Mouse (Mus musculus): ENCODE measurements around the gene Slc44a1. TPM values are rescaled to one million over a fixed set of nuclear protein-coding genes. Genes with fewer than 3 reads are reported as not detected.
A peak's percentile ranks its signal among the peaks of the same experiment; 100 is the strongest.

Gene Slc44a1
- polyA plus RNA-seq, 2 experiments, result 26.6 to 56.4 TPM

- WGBS, result 55% methylated on average over 5 of the region's 5 CpGs
- H3K9me3 ChIP-seq (ENCODE audit: control insufficient read depth, low read length), result no peaks in the 10 kb centered on the region
- no peak overlapping the region for H3K27ac ChIP-seq (replicated peaks; ENCODE audit: low read depth, low read length)
- no peak overlapping the region for H3K9ac ChIP-seq (ENCODE audit: low read depth, low read length, severe bottlenecking)
- H3K27me3 ChIP-seq (ENCODE audit: control insufficient read depth, insufficient read depth, low read length), result no peaks in the 10 kb centered on the region
- TF ChIP-seq POLR2A (IDR thresholded peaks at IDR 0.05; ENCODE audit: borderline replicate concordance, extremely low read depth, insufficient read depth, insufficient read length), result no peak
- ATAC-seq (ENCODE audit: low FRiP score, low read depth) (no peak), DNase-seq (ENCODE audit: low spot score) (no peak)
- no peaks in the 10 kb centered on the region for H3K36me3 ChIP-seq (ENCODE audit: control insufficient read depth, insufficient read depth, low read length)
- H3K4me1 ChIP-seq (ENCODE audit: control insufficient read depth, insufficient read depth, low read length), result no peaks in the 10 kb centered on the region
- H3K4me2 ChIP-seq (replicated peaks; ENCODE audit: low read depth, low read length, severe bottlenecking), result no peak overlapping the region
- H3K4me3 ChIP-seq (replicated peaks; ENCODE audit: low read length), result no peak overlapping the region
Measured at GRCm38 (mm10) chr4:53621490-53621889, 181.3 kb downstream of the Slc44a1 start.

DNA sequence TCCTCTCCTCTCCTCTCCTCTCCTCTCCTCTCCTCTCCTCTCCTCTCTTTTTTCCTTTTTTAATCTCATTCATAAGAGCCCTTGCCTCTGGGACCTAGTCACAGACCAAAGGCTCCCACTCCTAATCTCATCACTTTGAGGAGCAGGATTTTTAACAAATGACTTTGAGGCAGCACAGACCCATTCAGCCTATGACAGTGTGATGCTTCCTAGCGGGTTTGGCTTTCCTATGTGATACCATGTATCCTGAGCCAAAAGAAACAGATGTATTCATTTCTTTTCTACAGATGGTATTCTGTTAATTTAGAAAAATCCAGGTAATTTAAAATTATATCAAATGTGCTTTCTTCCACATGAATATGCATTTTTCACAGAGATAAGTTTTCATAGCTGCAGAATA, 183.5 kb downstream of the Slc44a1 start:
- no peak overlapping the region for H3K4me2 ChIP-seq (replicated peaks; ENCODE audit: low read depth, low read length, severe bottlenecking)
- no peaks in the 10 kb centered on the region for H3K27me3 ChIP-seq (ENCODE audit: control insufficient read depth, insufficient read depth, low read length)

DNA sequence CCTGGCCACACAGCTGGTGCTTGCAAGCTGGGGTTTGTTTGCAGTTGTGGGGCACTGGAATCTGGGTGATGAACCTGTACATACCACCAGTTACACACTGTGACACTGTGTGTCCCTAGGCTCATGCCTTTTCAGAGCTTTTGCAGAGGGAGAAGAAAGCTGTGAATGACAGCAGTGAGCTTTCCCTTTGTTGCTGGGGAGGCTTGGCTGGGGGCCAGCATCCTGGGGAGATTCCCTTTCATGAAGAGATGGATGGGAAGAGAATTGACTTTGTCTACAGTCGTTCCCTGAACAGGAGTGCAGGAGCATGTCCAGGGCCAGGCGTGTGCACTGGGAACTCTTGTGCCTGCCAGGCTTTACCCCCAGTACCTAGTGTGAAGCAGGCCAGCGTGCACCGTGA, 184.6 kb downstream of the Slc44a1 start:
- Histone ChIP-seq H3K27ac (replicated peaks; ENCODE audit: low read depth, low read length) (no peak overlapping the region), H3K4me2 (replicated peaks; ENCODE audit: low read depth, low read length, severe bottlenecking) (no peak overlapping the region), H3K36me3 (ENCODE audit: control insufficient read depth, insufficient read depth, low read length) (no peaks in the 10 kb centered on the region), H3K27me3 (ENCODE audit: control insufficient read depth, insufficient read depth, low read length) (no peaks in the 10 kb centered on the region), H3K9ac (ENCODE audit: low read depth, low read length, severe bottlenecking) (no peak overlapping the region), H3K4me1 (ENCODE audit: control insufficient read depth, insufficient read depth, low read length) (no peaks in the 10 kb centered on the region), H3K4me3 (replicated peaks; ENCODE audit: low read length) (no peak overlapping the region), H3K9me3 (ENCODE audit: control insufficient read depth, low read length) (no peaks in the 10 kb centered on the region)
- TF ChIP-seq POLR2A (IDR thresholded peaks at IDR 0.05; ENCODE audit: borderline replicate concordance, extremely low read depth, insufficient read depth, insufficient read length), result no peak
- DNase-seq (ENCODE audit: low spot score) (no peak), ATAC-seq (ENCODE audit: low FRiP score, low read depth) (no peak)
- WGBS, result 56% methylated on average over 4 of the region's 4 CpGs

More for the DNA sequence above, 183.5 kb downstream of the Slc44a1 start:
- H3K4me3 ChIP-seq (replicated peaks; ENCODE audit: low read length), result no peak overlapping the region
- no peak for TF ChIP-seq POLR2A (IDR thresholded peaks at IDR 0.05; ENCODE audit: borderline replicate concordance, extremely low read depth, insufficient read depth, insufficient read length)
- DNase-seq (ENCODE audit: low spot score) (no peak), ATAC-seq (ENCODE audit: low FRiP score, low read depth) (no peak)
- H3K36me3 ChIP-seq (ENCODE audit: control insufficient read depth, insufficient read depth, low read length), result no peaks in the 10 kb centered on the region
- no peak overlapping the region for H3K9ac ChIP-seq (ENCODE audit: low read depth, low read length, severe bottlenecking)
- no peak overlapping the region for H3K27ac ChIP-seq (replicated peaks; ENCODE audit: low read depth, low read length)
- H3K9me3 ChIP-seq (ENCODE audit: control insufficient read depth, low read length), result no peaks in the 10 kb centered on the region
- WGBS, result 92% methylated on average over 1 of the region's 1 CpGs
- H3K4me1 ChIP-seq (ENCODE audit: control insufficient read depth, insufficient read depth, low read length), result no peaks in the 10 kb centered on the region

DNA sequence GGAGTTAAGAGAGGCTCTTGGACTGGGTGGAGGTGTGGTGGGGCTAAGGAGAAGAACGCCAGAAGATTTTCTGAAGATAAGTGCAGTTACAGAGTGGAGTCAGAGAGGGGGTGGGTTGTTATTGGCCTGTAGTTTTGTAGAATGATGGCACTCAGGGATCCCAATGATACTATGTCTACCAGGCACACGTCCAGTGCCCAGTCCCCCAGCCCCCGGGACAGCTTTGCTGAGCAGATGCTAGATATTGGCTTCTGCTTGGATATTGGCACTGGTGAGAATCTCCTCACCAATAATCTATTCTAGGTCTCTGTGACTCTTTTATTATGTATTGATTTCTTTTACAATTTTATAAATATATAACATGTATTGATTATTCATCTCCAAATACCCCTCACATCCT, 185.1 kb downstream of the Slc44a1 start:
- no peak overlapping the region for H3K4me2 ChIP-seq (replicated peaks; ENCODE audit: low read depth, low read length, severe bottlenecking)

DNA sequence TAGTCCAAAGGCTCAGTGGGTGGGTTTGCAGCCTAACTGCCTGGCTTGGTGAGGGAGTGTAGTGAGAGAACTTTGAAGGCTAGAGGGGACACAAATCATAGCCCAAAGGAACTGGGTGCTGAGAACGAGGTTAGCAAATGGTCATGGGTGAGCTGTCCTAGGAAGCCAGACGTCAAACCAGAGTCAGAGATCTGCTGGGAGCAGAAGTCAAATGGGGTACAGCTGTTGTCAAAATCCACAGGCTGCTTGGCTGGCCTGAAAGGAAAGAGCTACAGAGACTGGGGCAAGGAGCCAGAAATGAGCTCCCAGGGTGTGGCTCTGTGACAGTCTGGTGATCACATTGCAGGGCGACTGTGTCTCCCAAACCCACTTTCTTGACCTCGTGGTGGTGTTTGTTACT, 188.7 kb downstream of the Slc44a1 start:
- 51% methylated on average over 4 of the region's 4 CpGs for WGBS

More for the DNA sequence above, 185.1 kb downstream of the Slc44a1 start:
- Histone ChIP-seq H3K27me3 (ENCODE audit: control insufficient read depth, insufficient read depth, low read length) (no peaks in the 10 kb centered on the region), H3K9me3 (ENCODE audit: control insufficient read depth, low read length) (no peaks in the 10 kb centered on the region), H3K4me3 (replicated peaks; ENCODE audit: low read length) (no peak overlapping the region), H3K27ac (replicated peaks; ENCODE audit: low read depth, low read length) (no peak overlapping the region), H3K9ac (ENCODE audit: low read depth, low read length, severe bottlenecking) (no peak overlapping the region), H3K36me3 (ENCODE audit: control insufficient read depth, insufficient read depth, low read length) (no peaks in the 10 kb centered on the region), H3K4me1 (ENCODE audit: control insufficient read depth, insufficient read depth, low read length) (no peaks in the 10 kb centered on the region)
- 81% methylated on average over 3 of the region's 3 CpGs for WGBS
- TF ChIP-seq POLR2A (IDR thresholded peaks at IDR 0.05; ENCODE audit: borderline replicate concordance, extremely low read depth, insufficient read depth, insufficient read length), result no peak
- no peak for DNase-seq (ENCODE audit: low spot score)
- no peak for ATAC-seq (ENCODE audit: low FRiP score, low read depth)

DNA sequence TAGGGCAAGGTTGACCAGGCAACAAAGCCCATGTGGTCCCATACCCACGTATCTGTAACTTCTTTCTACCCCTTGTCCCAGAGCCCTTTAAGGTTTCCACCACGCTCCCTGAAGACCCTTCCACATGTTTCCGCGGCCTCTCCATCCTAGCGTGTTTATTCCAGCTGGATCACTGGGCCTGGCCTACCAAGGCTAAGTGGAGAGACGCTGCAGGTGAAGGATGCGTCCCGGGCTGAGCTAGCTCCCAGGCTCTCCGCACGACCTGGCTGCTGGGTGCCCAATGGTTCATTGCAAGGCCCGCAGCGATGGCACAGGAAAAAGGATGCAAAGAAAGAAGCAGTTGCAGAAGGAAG, 190.7 kb downstream of the Slc44a1 start:
- no peak for TF ChIP-seq POLR2A (IDR thresholded peaks at IDR 0.05; ENCODE audit: borderline replicate concordance, extremely low read depth, insufficient read depth, insufficient read length)
- peak overlapping the region; percentile 86 for H3K9ac ChIP-seq (ENCODE audit: low read depth, low read length, severe bottlenecking)
- H3K27ac ChIP-seq (replicated peaks; ENCODE audit: low read depth, low read length), result no peak overlapping the region
- no peaks in the 10 kb centered on the region for H3K9me3 ChIP-seq (ENCODE audit: control insufficient read depth, low read length)
- WGBS, result 5% methylated on average over 12 of the region's 12 CpGs
- DNase-seq (ENCODE audit: low spot score) (no peak), ATAC-seq (ENCODE audit: low FRiP score, low read depth) (peak; percentile 53)
- H3K4me3 ChIP-seq (replicated peaks; ENCODE audit: low read length), result peak overlapping the region; percentile 87
- H3K4me1 ChIP-seq (ENCODE audit: control insufficient read depth, insufficient read depth, low read length), result peaks cover 12% of the 10 kb centered on the region
- H3K36me3 ChIP-seq (ENCODE audit: control insufficient read depth, insufficient read depth, low read length), result no peaks in the 10 kb centered on the region
- H3K27me3 ChIP-seq (ENCODE audit: control insufficient read depth, insufficient read depth, low read length), result no peaks in the 10 kb centered on the region
- peak overlapping the region; percentile 72 for H3K4me2 ChIP-seq (replicated peaks; ENCODE audit: low read depth, low read length, severe bottlenecking)

More for the DNA sequence above, 188.7 kb downstream of the Slc44a1 start:
- ATAC-seq (ENCODE audit: low FRiP score, low read depth) (no peak), DNase-seq (ENCODE audit: low spot score) (peak; percentile 36)
- H3K4me3 ChIP-seq (replicated peaks; ENCODE audit: low read length), result no peak overlapping the region
- no peak for TF ChIP-seq POLR2A (IDR thresholded peaks at IDR 0.05; ENCODE audit: borderline replicate concordance, extremely low read depth, insufficient read depth, insufficient read length)
- H3K9ac ChIP-seq (ENCODE audit: low read depth, low read length, severe bottlenecking), result no peak overlapping the region
- H3K4me1 ChIP-seq (ENCODE audit: control insufficient read depth, insufficient read depth, low read length), result peaks cover 12% of the 10 kb centered on the region
- H3K4me2 ChIP-seq (replicated peaks; ENCODE audit: low read depth, low read length, severe bottlenecking), result no peak overlapping the region
- no peak overlapping the region for H3K27ac ChIP-seq (replicated peaks; ENCODE audit: low read depth, low read length)
- H3K27me3 ChIP-seq (ENCODE audit: control insufficient read depth, insufficient read depth, low read length), result no peaks in the 10 kb centered on the region
- no peaks in the 10 kb centered on the region for H3K36me3 ChIP-seq (ENCODE audit: control insufficient read depth, insufficient read depth, low read length)
- H3K9me3 ChIP-seq (ENCODE audit: control insufficient read depth, low read length), result no peaks in the 10 kb centered on the region

Data from limb, embryonic 14.5 days (tissue).